In the genomic region with DNA sequence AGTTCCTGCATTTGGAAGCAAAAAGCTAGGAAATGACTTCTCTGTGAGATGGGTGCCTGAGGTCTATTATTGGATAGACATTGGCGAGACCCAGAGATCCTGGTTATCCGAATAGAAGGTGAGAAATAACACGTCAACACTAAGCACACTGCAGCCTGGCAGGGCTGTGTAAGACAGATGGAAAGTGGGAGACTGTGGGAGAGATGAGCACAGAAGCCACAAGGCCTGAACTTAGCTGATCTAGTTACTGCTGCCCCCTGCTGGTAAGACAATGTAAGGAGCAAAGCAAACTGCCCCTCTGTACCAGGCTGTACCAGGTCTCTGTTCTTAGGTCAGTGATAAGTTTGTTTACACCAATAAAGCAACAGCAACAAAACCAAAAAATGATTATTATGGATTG, we compare ENCODE assay signal across 8 mouse cellular contexts. TPM values are rescaled to one million over a fixed set of nuclear protein-coding genes. Genes with fewer than 3 reads are reported as not detected.
DNase-seq lines count a peak whose midpoint lies in the region; ATAC-seq and TF ChIP-seq lines count a peak whose summit lies in the region.

No protein-coding gene starts in this region.

- intact Hi-C loops in heart, postnatal 36 days (cut with DNase I), result loop anchor here (1.0 to 10.0 kb wide), 2 partner anchors 162 to 1956 kb away; a partner anchor contains a TSS

- H3K27me3 ChIP-seq in forebrain, embryonic 11.5 days (ENCODE audit: control insufficient read depth, insufficient read depth, low read length), result no peaks in the 10 kb centered on the region
- no peaks in the 10 kb centered on the region for H3K27me3 ChIP-seq in liver, embryonic 16.5 days (ENCODE audit: control insufficient read depth, insufficient read depth, low read depth, low read length)
- no peaks in the 10 kb centered on the region for H3K27me3 ChIP-seq in neural tube, embryonic 15.5 days (replicated peaks)
- H3K27me3 ChIP-seq in testis, adult 2 months (ENCODE audit: control insufficient read depth, insufficient read depth, low read length), result no peaks in the 10 kb centered on the region

- H3K4me2 ChIP-seq in forebrain, embryonic 11.5 days (ENCODE audit: low read depth, low read length, severe bottlenecking), result no peak overlapping the region
- no peak overlapping the region for H3K4me2 ChIP-seq in liver, embryonic 16.5 days (ENCODE audit: low read depth, low read length)
- H3K4me2 ChIP-seq in neural tube, embryonic 15.5 days, result no peak overlapping the region

- TF ChIP-seq POLR2A in testis, adult 2 months (IDR thresholded peaks at IDR 0.05; ENCODE audit: control insufficient read depth, low read depth, low read length), result no peak

- ATAC-seq in forebrain, embryonic 11.5 days (replicated peaks; ENCODE audit: low FRiP score), result peak; percentile 93
- ATAC-seq in liver, embryonic 16.5 days (ENCODE audit: low read depth), result peak; percentile 61
- ATAC-seq in neural tube, embryonic 15.5 days (ENCODE audit: low FRiP score), result peak; percentile 93

- 0 out of 4 replicates have a peak, but pooled peaks cover 0 to 1% of the 10 kb centered on the region in 2 experiments for H3K4me1 ChIP-seq in ES-E14 (ENCODE audit: control insufficient read depth in 2 of 2, insufficient read depth in 2 of 2, low read length in 2 of 2, poor library complexity in 1 of 2)
- no peaks in the 10 kb centered on the region for H3K4me1 ChIP-seq in forebrain, embryonic 11.5 days (replicated peaks; ENCODE audit: control insufficient read depth, insufficient read depth, low read length)
- H3K4me1 ChIP-seq in liver, embryonic 16.5 days (ENCODE audit: control insufficient read depth, low read depth, low read length), result peaks cover 11% of the 10 kb centered on the region
- H3K4me1 ChIP-seq in neural tube, embryonic 15.5 days, result peaks cover 2% of the 10 kb centered on the region
- H3K4me1 ChIP-seq in testis, adult 2 months (ENCODE audit: control insufficient read depth, insufficient read depth, low read length), result no peaks in the 10 kb centered on the region; the same call in 1 of the 2 replicates

- WGBS in forebrain, embryonic 11.5 days, result 34% methylated on average over 3 of the region's 3 CpGs
- WGBS in liver, embryonic 16.5 days (ENCODE audit: insufficient replicate concordance), result 17% methylated on average over 3 of the region's 3 CpGs
- 29% methylated on average over 3 of the region's 3 CpGs for WGBS in neural tube, embryonic 15.5 days

- in situ Hi-C loops in ES-E14 (cut with MboI; ENCODE audit: low sequenced_read_pairs in 2 of 2, unreplicated experiment in 2 of 2), result no loop called here

- H3K9me3 ChIP-seq in ES-E14 (ENCODE audit: control insufficient read depth, insufficient read depth, low read depth, low read length), result no peaks in the 10 kb centered on the region
- H3K9me3 ChIP-seq in forebrain, embryonic 11.5 days (ENCODE audit: control insufficient read depth, low read length), result no peaks in the 10 kb centered on the region
- no peaks in the 10 kb centered on the region for H3K9me3 ChIP-seq in liver, embryonic 16.5 days (replicated peaks; ENCODE audit: control insufficient read depth, low read length)
- H3K9me3 ChIP-seq in neural tube, embryonic 15.5 days (replicated peaks), result no peaks in the 10 kb centered on the region

- peak; percentile 55; the same call in 1 of the 2 replicates for TF ChIP-seq CTCF in testis, adult 2 months (IDR thresholded peaks at IDR 0.05; ENCODE audit: control insufficient read depth, insufficient read depth, insufficient replicate concordance, low read depth, low read length)

- H3K4me3 ChIP-seq in ES-E14 (ENCODE audit: insufficient read depth in 1 of 2, low read depth in 1 of 2, low read length in 2 of 2, poor library complexity in 1 of 2, severe bottlenecking in 1 of 2), result no peak overlapping the region
- H3K4me3 ChIP-seq in forebrain, embryonic 11.5 days (ENCODE audit: low read depth, low read length), result no peak overlapping the region
- no peak overlapping the region for H3K4me3 ChIP-seq in liver, embryonic 16.5 days (ENCODE audit: low read depth, low read length)
- H3K4me3 ChIP-seq in neural tube, embryonic 15.5 days (replicated peaks), result no peak overlapping the region
- no peak overlapping the region for H3K4me3 ChIP-seq in testis, adult 2 months (ENCODE audit: control insufficient read depth, low read depth, low read length)

- no peak overlapping the region for H3K9ac ChIP-seq in ES-E14 (ENCODE audit: insufficient read depth, low read depth, low read length, poor library complexity, severe bottlenecking)
- no peak overlapping the region for H3K9ac ChIP-seq in forebrain, embryonic 11.5 days (ENCODE audit: low read length)
- no peak overlapping the region for H3K9ac ChIP-seq in liver, embryonic 16.5 days (ENCODE audit: low read depth, low read length)
- H3K9ac ChIP-seq in neural tube, embryonic 15.5 days (replicated peaks), result no peak overlapping the region

- no peak overlapping the region for H3K27ac ChIP-seq in ES-E14 (ENCODE audit: insufficient read depth, low read depth, low read length, poor library complexity, severe bottlenecking)
- no peak overlapping the region for H3K27ac ChIP-seq in forebrain, embryonic 11.5 days (ENCODE audit: low read depth, low read length)
- H3K27ac ChIP-seq in liver, embryonic 16.5 days (ENCODE audit: low read length), result no peak overlapping the region
- H3K27ac ChIP-seq in neural tube, embryonic 15.5 days (replicated peaks), result no peak overlapping the region
- no peak overlapping the region for H3K27ac ChIP-seq in testis, adult 2 months (ENCODE audit: control insufficient read depth, insufficient read depth, low read depth, low read length)

- no peaks in the 10 kb centered on the region for H3K36me3 ChIP-seq in ES-E14 (ENCODE audit: control insufficient read depth, insufficient read depth, low read length, poor library complexity, severe bottlenecking)
- no peaks in the 10 kb centered on the region for H3K36me3 ChIP-seq in forebrain, embryonic 11.5 days (ENCODE audit: control insufficient read depth, insufficient read depth, low read length)
- no peaks in the 10 kb centered on the region for H3K36me3 ChIP-seq in liver, embryonic 16.5 days (ENCODE audit: control insufficient read depth, insufficient read depth)
- H3K36me3 ChIP-seq in neural tube, embryonic 15.5 days, result no peaks in the 10 kb centered on the region
- no peaks in the 10 kb centered on the region for H3K36me3 ChIP-seq in testis, adult 2 months (ENCODE audit: control insufficient read depth, insufficient read depth, low read length)

- DNase-seq in ES-E14 (ENCODE audit: low read depth, low spot score), result peak; percentile 80
- peak; percentile 67 for DNase-seq in c-Kit-positive CD71-positive TER-119-negative erythroid progenitor cells, embryonic 14.5 days (ENCODE audit: low read depth)
- DNase-seq in forebrain, embryonic 11.5 days (ENCODE audit: low spot score), result peak; percentile 81
- DNase-seq in heart, postnatal 36 days, result peak; percentile 57 to 69
- DNase-seq in layer of hippocampus, adult 11-12 months (ENCODE audit: low spot score), result peak; percentile 90

TF ChIP-seq in ES-E14, 5 proteins besides CTCF, POLR2A, EP300 and RAD21:
- TF ChIP-seq CHD2 (IDR thresholded peaks at IDR 0.05; ENCODE audit: low read depth, low read length), result no peak
- no peak for TF ChIP-seq HCFC1 (IDR thresholded peaks at IDR 0.05; ENCODE audit: borderline replicate concordance, insufficient read depth, low read length)
- TF ChIP-seq ZC3H11A (IDR thresholded peaks at IDR 0.05; ENCODE audit: borderline replicate concordance, low read depth, low read length), result peak; percentile 76; the same call in 1 of the 2 replicates

RNA-seq across cellular contexts. Expression of a gene that starts 5.6 kb away (rescaled TPM):
- 31.6 and 44.1 TPM in 2 replicates for total RNA-seq in ES-E14 (2012; rRNA removed)
- polyA plus RNA-seq in forebrain, embryonic 11.5 days (2014; fragmentation: Nextera tagmentation; extraction: Ambion mirVana), result 99.3 and 112 TPM in 2 replicates
- 10 to 100 TPM; 14.7 to 15.4 TPM for total RNA-seq in heart, postnatal 36 days (2021)
- polyA plus RNA-seq in liver, embryonic 16.5 days (2015; fragmentation: Nextera tagmentation; extraction: Ambion mirVana), result 44.8 and 49.7 TPM in 2 replicates
- polyA plus RNA-seq in neural tube, embryonic 15.5 days (2015; fragmentation: Nextera tagmentation; extraction: Ambion mirVana), result 64.0 and 66.6 TPM in 2 replicates
- polyA plus RNA-seq in testis, adult 2 months (2012; rRNA removed), result 33.2 and 36.7 TPM in 2 replicates

RNA-seq across cellular contexts. Expression of a gene that starts 23.6 kb away (rescaled TPM):
- not detected in 2 replicates for total RNA-seq in ES-E14 (2012; rRNA removed)
- 0.13 and 0.19 TPM in 2 replicates for polyA plus RNA-seq in forebrain, embryonic 11.5 days (2014; fragmentation: Nextera tagmentation; extraction: Ambion mirVana)
- total RNA-seq in heart, postnatal 36 days (2021), result under 1 TPM; 0.28 to 0.57 TPM
- polyA plus RNA-seq in liver, embryonic 16.5 days (2015; fragmentation: Nextera tagmentation; extraction: Ambion mirVana), result 0.38 and 0.39 TPM in 2 replicates
- polyA plus RNA-seq in neural tube, embryonic 15.5 days (2015; fragmentation: Nextera tagmentation; extraction: Ambion mirVana), result 0.29 and 0.36 TPM in 2 replicates
- 0.06 and 0.12 TPM in 2 replicates for polyA plus RNA-seq in testis, adult 2 months (2012; rRNA removed)

RNA-seq across cellular contexts. Expression of a gene that starts 34.8 kb away (rescaled TPM):
- total RNA-seq in ES-E14 (2012; rRNA removed), result not detected in 2 replicates
- polyA plus RNA-seq in forebrain, embryonic 11.5 days (2014; fragmentation: Nextera tagmentation; extraction: Ambion mirVana), result not detected in 2 replicates
- not detected for total RNA-seq in heart, postnatal 36 days (2021)
- polyA plus RNA-seq in liver, embryonic 16.5 days (2015; fragmentation: Nextera tagmentation; extraction: Ambion mirVana), result 0.04 TPM in 1 of 2 replicates, not detected in the other
- polyA plus RNA-seq in neural tube, embryonic 15.5 days (2015; fragmentation: Nextera tagmentation; extraction: Ambion mirVana), result not detected in 2 replicates
- 203 and 207 TPM in 2 replicates for polyA plus RNA-seq in testis, adult 2 months (2012; rRNA removed)

RNA-seq across cellular contexts. Expression of a gene that starts 41.8 kb away (rescaled TPM):
- total RNA-seq in ES-E14 (2012; rRNA removed), result not detected in 2 replicates
- 0.09 TPM in 1 of 2 replicates, not detected in the other for polyA plus RNA-seq in forebrain, embryonic 11.5 days (2014; fragmentation: Nextera tagmentation; extraction: Ambion mirVana)
- under 1 TPM; 0.16 to 0.31 TPM for total RNA-seq in heart, postnatal 36 days (2021)
- 0.09 and 0.12 TPM in 2 replicates for polyA plus RNA-seq in liver, embryonic 16.5 days (2015; fragmentation: Nextera tagmentation; extraction: Ambion mirVana)
- polyA plus RNA-seq in neural tube, embryonic 15.5 days (2015; fragmentation: Nextera tagmentation; extraction: Ambion mirVana), result 2.3 TPM in 1 of 2 replicates, not detected in the other
- polyA plus RNA-seq in testis, adult 2 months (2012; rRNA removed), result 0.02 TPM in 2 replicates

Comparison
In these comparisons a context has a peak if more than half of its experiments do, and no peak if none do; other contexts are left out.
1. RNA of a gene that starts 34.8 kb away (polyA plus RNA-seq): 203 to 207 TPM in testis, adult 2 months; 0.04 TPM in liver, embryonic 16.5 days, not detected in neural tube, embryonic 15.5 days and not detected in forebrain, embryonic 11.5 days; every median in the first group is over 100 times any median in the second.
2. Peak in every context shown above with its lines, with median percentiles within 50 percentile points of each other: DNase-seq and ATAC-seq.